Mouse (Mus musculus) heart, embryonic 14.5 days (tissue): ENCODE results near the gene Sdk1. TPM values are rescaled to one million over a fixed set of nuclear protein-coding genes. Genes with fewer than 3 reads are reported as not detected.

Experiments
- ATAC-seq: fragments of 200-750 bp; cut with Nextera tagmentation; 2 replicates; pipeline ENCODE4 v1.8.0; 2017; ENCODE audit warnings: low read depth, moderate TSS enrichment; ENCODE audit not compliant: insufficient number of reproducible peaks, insufficient read depth, low FRiP score
- H3K27ac ChIP-seq, 2 experiments: fragments of 200-500 bp in 1 of 2; fragments of 300-500 bp in 1 of 2; sonication (generic) in 1 of 2; replicated peaks in 1 of 2; 2 replicates each; pipeline ENCODE4 v1.5.1; 2012 to 2014; ENCODE audit warnings: low read depth in 2 of 2, low read length in 2 of 2, control low read depth in 1 of 2, mild to moderate bottlenecking in 1 of 2, mixed read lengths in 1 of 2; ENCODE audit not compliant: control insufficient read depth in 1 of 2, insufficient read depth in 1 of 2
- H3K27me3 ChIP-seq: fragments of 300-500 bp; sonication (generic); 2 replicates; pipeline ENCODE4 v1.6.1; 2014; ENCODE audit warnings: mild to moderate bottlenecking, low read length, control low read depth; ENCODE audit not compliant: control insufficient read depth, insufficient read depth
- H3K36me3 ChIP-seq: fragments of 300-500 bp; sonication (generic); 2 replicates; pipeline ENCODE4 v1.6.1; 2014; ENCODE audit warnings: mild to moderate bottlenecking, control low read depth, low read length, mixed read lengths; ENCODE audit not compliant: control insufficient read depth, insufficient read depth
- H3K4me1 ChIP-seq, 2 experiments: fragments of 200-500 bp in 1 of 2; fragments of 300-500 bp in 1 of 2; sonication (generic) in 1 of 2; 2 replicates each; pipeline ENCODE4 v1.6.1; 2012 to 2014; ENCODE audit warnings: low read length in 2 of 2, control low read depth in 1 of 2, mixed read lengths in 1 of 2; ENCODE audit not compliant: control insufficient read depth in 2 of 2, insufficient read depth in 2 of 2
- H3K4me2 ChIP-seq: fragments of 300-500 bp; sonication (generic); 2 replicates; pipeline ENCODE4 v1.6.1; 2014; ENCODE audit warnings: mild to moderate bottlenecking, low read length
- H3K4me3 ChIP-seq, 2 experiments: fragments of 200-500 bp in 1 of 2; fragments of 300-500 bp in 1 of 2; sonication (generic) in 1 of 2; 2 replicates each; pipeline ENCODE4 v1.5.1; 2012 to 2014; ENCODE audit warnings: low read length in 2 of 2, mild to moderate bottlenecking in 2 of 2, control low read depth in 1 of 2, low read depth in 1 of 2, moderate library complexity in 1 of 2; ENCODE audit not compliant: control insufficient read depth in 1 of 2, insufficient read depth in 1 of 2
- H3K9ac ChIP-seq: fragments of 300-500 bp; sonication (generic); 2 replicates; pipeline ENCODE4 v1.6.1; 2014; ENCODE audit warnings: mild to moderate bottlenecking, low read length
- H3K9me3 ChIP-seq: fragments of 300-500 bp; sonication (generic); 2 replicates; pipeline ENCODE4 v1.6.1; 2016; ENCODE audit warnings: low read length, control low read depth; ENCODE audit not compliant: control insufficient read depth
- WGBS: fragments of 180-500 bp; shearing (Covaris S2); extraction: QIAGEN DNeasy Blood & Tissue Kit; methylation state at CpG from one replicate; pipeline ENCODE4 v1.1.7; 2014; 5-methylcytosine and 5-hydroxymethylcytosine counted together
- polyA plus RNA-seq: library from polyadenylated mRNA; unstranded; fragments of >200 nt; fragmentation: Nextera tagmentation; extraction: Ambion mirVana; gene quantifications from 2 replicates; pipeline ENCODE4 v1.2.1, GENCODE M21; 2014

Gene Sdk1
- polyA plus RNA-seq, 1 experiment from 2014 or later, result 2.5 TPM

GRCm38 (mm10) chr5:141952708-141953490 is 711.6 kb downstream of the Sdk1 start:
- Histone ChIP-seq H3K9me3 (no peaks in the 10 kb centered on the region), H3K4me2 (no peak overlapping the region), H3K27ac (no peak overlapping the region), H3K4me1 (no peaks in the 10 kb centered on the region), H3K9ac (no peak overlapping the region), H3K36me3 (no peaks in the 10 kb centered on the region), H3K27me3 (no peaks in the 10 kb centered on the region), H3K4me3 (no peak overlapping the region)
- WGBS, result 84% methylated on average over 7 of the region's 7 CpGs
- no peak for ATAC-seq

GRCm38 (mm10) chr5:141971071-141971470 is 729.8 kb downstream of the Sdk1 start:
- Histone ChIP-seq H3K4me2 (no peak overlapping the region), H3K4me1 (no peaks in the 10 kb centered on the region), H3K27me3 (no peaks in the 10 kb centered on the region), H3K9me3 (no peaks in the 10 kb centered on the region), H3K9ac (no peak overlapping the region), H3K4me3 (no peak overlapping the region), H3K27ac (no peak overlapping the region), H3K36me3 (no peaks in the 10 kb centered on the region)
- ATAC-seq, result no peak

- Histone ChIP-seq H3K27me3 (no peaks in the 10 kb centered on the region), H3K4me3 (no peak overlapping the region), H3K9ac (no peak overlapping the region), H3K27ac (no peak overlapping the region), H3K36me3 (no peaks in the 10 kb centered on the region), H3K9me3 (no peaks in the 10 kb centered on the region), H3K4me1 (no peaks in the 10 kb centered on the region), H3K4me2 (no peak overlapping the region)
- no peak for ATAC-seq
Observed at GRCm38 (mm10) chr5:141979511-141979910, 738.2 kb downstream of the Sdk1 start.

GRCm38 (mm10) chr5:141980746-141981145 is 739.5 kb downstream of the Sdk1 start:
- Histone ChIP-seq H3K4me3 (no peak overlapping the region), H3K36me3 (no peaks in the 10 kb centered on the region), H3K4me1 (no peaks in the 10 kb centered on the region), H3K9me3 (no peaks in the 10 kb centered on the region), H3K9ac (no peak overlapping the region), H3K27me3 (no peaks in the 10 kb centered on the region), H3K4me2 (no peak overlapping the region), H3K27ac (no peak overlapping the region)
- ATAC-seq, result no peak
- 75% methylated on average over 6 of the region's 6 CpGs for WGBS

GRCm38 (mm10) chr5:141984322-141984721 is 743.0 kb downstream of the Sdk1 start:
- Histone ChIP-seq H3K4me2 (no peak overlapping the region), H3K9me3 (no peaks in the 10 kb centered on the region), H3K36me3 (no peaks in the 10 kb centered on the region), H3K27me3 (no peaks in the 10 kb centered on the region), H3K4me1 (no peaks in the 10 kb centered on the region), H3K27ac (no peak overlapping the region), H3K9ac (no peak overlapping the region), H3K4me3 (no peak overlapping the region)
- no peak for ATAC-seq
- WGBS, result 74% methylated on average over 4 of the region's 4 CpGs

GRCm38 (mm10) chr5:141985003-141985402 is 743.7 kb downstream of the Sdk1 start:
- no peaks in the 10 kb centered on the region for H3K36me3 ChIP-seq
- H3K4me1 ChIP-seq, result no peaks in the 10 kb centered on the region
- WGBS, result 5% methylated on average over 8 of the region's 8 CpGs
- H3K9me3 ChIP-seq, result no peaks in the 10 kb centered on the region
- H3K4me2 ChIP-seq, result no peak overlapping the region
- H3K4me3 ChIP-seq, result no peak overlapping the region
- no peaks in the 10 kb centered on the region for H3K27me3 ChIP-seq
- no peak overlapping the region for H3K27ac ChIP-seq
- ATAC-seq, result no peak
- no peak overlapping the region for H3K9ac ChIP-seq

- ATAC-seq, result no peak
Observed at GRCm38 (mm10) chr5:141985551-141985950, 744.3 kb downstream of the Sdk1 start.

GRCm38 (mm10) chr5:141987287-141987799 is 746.1 kb downstream of the Sdk1 start:
- Histone ChIP-seq H3K4me1 (no peaks in the 10 kb centered on the region), H3K27ac (no peak overlapping the region), H3K36me3 (no peaks in the 10 kb centered on the region), H3K27me3 (no peaks in the 10 kb centered on the region), H3K4me3 (no peak overlapping the region), H3K4me2 (no peak overlapping the region), H3K9me3 (no peaks in the 10 kb centered on the region), H3K9ac (no peak overlapping the region)
- ATAC-seq, result no peak
- WGBS, result 26% methylated on average over 1 of the region's 1 CpGs

More at GRCm38 (mm10) chr5:141985551-141985950, 744.3 kb downstream of the Sdk1 start:
- H3K9me3 ChIP-seq, result no peaks in the 10 kb centered on the region
- no peak overlapping the region for H3K4me2 ChIP-seq
- no peaks in the 10 kb centered on the region for H3K36me3 ChIP-seq
- no peak overlapping the region for H3K9ac ChIP-seq
- 82% methylated on average over 4 of the region's 4 CpGs for WGBS
- H3K4me3 ChIP-seq, result no peak overlapping the region
- H3K4me1 ChIP-seq, result no peaks in the 10 kb centered on the region
- H3K27me3 ChIP-seq, result no peaks in the 10 kb centered on the region
- no peak overlapping the region for H3K27ac ChIP-seq
